Mouse (Mus musculus): ENCODE measurements around the gene Myocd.

Myocd gene

GRCm38 (mm10) chr11:65139030-65139429, 130.8 kb downstream of the Myocd start:
- DNase-seq (ENCODE audit: low spot score in 2 of 2): no peak

DNA sequence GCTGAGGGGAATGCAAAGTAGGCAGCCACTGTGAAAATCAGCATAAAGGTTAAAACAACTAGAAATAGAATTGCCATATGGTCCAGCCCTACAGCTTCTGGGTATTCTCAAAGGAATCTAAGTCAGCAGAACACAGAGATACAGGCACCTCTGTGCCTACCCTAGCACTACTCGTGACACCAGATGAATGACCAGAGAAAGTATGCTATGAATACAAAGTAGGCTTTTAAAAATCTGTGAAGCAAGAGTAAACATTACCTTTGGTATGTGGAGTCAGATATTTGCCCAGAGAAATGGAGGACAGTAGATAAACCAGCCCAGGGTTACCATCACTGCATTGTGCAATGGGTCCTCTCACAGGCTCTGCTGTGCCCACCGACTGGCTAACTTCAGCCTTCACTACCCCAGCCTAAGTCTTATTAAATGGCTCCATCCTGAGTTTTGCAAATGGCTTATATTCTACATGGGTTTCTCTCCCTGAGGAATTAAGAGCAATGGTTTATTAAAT, 132.6 kb downstream of the Myocd start:
- no peak for DNase-seq (ENCODE audit: low spot score in 2 of 2)

DNA sequence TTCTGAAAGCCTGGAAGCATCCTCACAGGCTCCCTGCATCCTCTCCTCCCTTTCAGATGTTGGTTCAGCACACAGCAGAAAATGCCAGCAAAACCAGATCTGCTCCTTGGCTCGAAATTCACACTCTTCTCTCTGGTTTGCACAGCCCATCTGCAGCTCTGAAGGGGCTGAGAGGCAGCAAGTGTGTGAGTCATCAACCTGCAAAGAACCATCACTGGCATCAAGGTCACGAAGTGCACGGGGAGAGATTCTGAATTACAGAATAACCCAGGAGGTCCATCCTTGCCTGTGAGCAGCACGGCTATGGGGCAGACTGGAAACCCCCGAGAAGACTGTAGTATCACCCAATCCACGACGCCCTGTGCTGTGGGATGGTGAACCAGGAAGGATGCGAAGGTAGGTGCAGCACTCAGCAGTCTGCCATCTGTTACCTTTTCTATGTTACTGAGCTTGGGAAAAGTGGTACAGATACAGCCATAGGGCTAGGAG, 134.5 kb downstream of the Myocd start:
- DNase-seq (ENCODE audit: low spot score in 2 of 2): no peak

GRCm38 (mm10) chr11:65133661-65134060, 136.1 kb downstream of the Myocd start:
- no peak for DNase-seq (ENCODE audit: low spot score in 2 of 2)

DNA sequence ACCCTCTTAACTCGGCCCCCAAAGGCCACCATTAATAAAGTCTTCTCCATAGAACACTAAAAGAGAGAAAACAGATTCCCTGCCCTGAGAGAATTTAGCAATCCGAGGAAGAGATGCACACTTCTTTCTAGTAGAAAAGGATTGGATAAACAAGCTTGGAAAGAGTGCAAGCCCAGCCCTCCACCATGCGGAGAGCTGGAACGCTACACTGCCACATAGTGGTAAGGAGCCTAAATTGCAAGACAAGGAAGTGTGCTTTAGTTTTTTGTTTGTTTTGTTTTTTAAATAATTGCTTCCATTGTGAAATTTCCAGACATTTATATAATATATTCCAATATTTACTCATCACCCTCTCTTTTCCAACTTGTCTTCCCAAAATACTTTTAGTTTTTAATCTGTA, 140.7 kb downstream of the Myocd start:
- DNase-seq (ENCODE audit: low spot score in 2 of 2): no peak

DNA sequence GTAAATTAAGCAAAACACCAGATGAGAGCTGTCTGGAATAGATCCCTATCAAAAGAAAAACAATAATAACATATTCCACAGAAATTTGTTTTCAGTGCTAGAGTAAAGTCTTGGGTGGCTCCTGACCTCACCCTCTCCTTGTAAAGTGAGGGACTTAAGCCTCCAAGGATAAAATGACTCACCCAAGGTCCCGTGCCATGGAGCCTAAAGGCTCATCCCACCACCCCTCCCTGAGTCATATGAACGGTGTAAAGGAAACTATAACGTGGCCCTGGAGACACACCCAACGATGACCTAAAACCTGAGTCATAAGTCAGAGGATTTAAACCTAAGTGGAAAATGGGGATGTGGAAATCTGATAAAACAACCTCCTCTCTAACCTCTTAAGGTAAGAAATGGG, 141.1 kb downstream of the Myocd start:
- DNase-seq (ENCODE audit: low spot score in 2 of 2): no peak

- DNase-seq (ENCODE audit: low spot score in 2 of 2): no peak
Measured at GRCm38 (mm10) chr11:65126566-65126965, 143.2 kb downstream of the Myocd start.

Data from spleen, postnatal 10 days (tissue).